8 mouse cellular contexts compared by ENCODE assay signal in the genomic region with DNA sequence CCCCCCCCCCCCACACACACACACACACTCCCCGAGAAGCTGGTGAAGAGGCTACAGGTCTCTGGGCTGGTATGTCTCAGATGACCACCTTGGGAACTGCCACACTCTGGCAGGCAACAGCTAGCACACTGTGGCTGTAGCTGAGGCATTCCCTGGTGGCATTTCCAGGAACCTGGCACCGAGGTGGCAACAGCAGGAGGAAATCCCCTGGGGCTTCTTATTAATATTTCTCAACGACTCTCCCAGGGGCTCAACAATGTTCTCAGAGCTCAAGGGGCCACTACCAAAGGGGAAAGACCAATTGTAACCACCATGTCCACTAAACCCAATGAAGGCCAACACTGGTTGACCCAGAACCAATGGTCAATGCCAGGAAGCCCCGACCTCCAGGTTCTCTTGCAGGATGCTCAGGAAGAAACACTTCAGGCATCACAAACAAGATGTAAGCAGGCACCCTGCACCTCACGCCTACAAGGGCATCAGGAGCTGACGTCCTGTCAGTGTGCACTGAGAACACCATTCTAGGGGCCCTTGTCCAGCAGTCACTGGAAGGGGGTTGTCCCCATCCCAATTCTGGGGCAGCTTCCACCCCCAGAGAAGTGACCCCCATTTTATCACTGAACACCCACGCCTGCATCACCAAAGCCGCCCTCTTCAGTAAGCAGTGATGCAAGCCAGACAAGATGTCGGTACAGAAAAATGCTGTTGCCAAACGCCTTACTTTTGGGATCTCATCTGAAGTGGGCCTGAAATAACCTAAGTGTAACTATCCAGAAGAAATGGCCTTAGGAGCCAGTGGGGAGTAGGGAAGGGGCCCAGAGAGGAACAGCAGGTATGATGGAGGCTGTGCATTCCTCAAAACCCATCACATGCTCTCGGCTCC. TPM values are rescaled to one million over a fixed set of nuclear protein-coding genes. Genes with fewer than 3 reads are reported as not detected.
A peak's percentile ranks its signal among the peaks of the same experiment; 100 is the strongest.
DNase-seq lines count a peak whose midpoint lies in the region; ATAC-seq and TF ChIP-seq lines count a peak whose summit lies in the region.

No protein-coding gene starts in this region.

- H3K4me1 ChIP-seq in heart, embryonic 12.5 days (replicated peaks), result peaks cover 70% of the 10 kb centered on the region
- peaks cover 55% of the 10 kb centered on the region for H3K4me1 ChIP-seq in bone marrow macrophage, adult 2 months (ENCODE audit: control insufficient read depth, insufficient read depth, low read length)
- H3K4me1 ChIP-seq in hindbrain, embryonic 13.5 days (replicated peaks), result peaks cover 69% of the 10 kb centered on the region
- H3K4me1 ChIP-seq in midbrain, embryonic 13.5 days (replicated peaks), result peaks cover 56% of the 10 kb centered on the region

- peak overlapping the region; percentile 53 for H3K4me2 ChIP-seq in heart, embryonic 12.5 days
- peak overlapping the region; percentile 91 for H3K4me2 ChIP-seq in hindbrain, embryonic 13.5 days
- peak overlapping the region; percentile 94; the same call in 1 of the 2 replicates for H3K4me2 ChIP-seq in midbrain, embryonic 13.5 days (replicated peaks)

- ATAC-seq in heart, embryonic 12.5 days (ENCODE audit: insufficient number of reproducible peaks, low FRiP score), result no peak
- no peak for ATAC-seq in hindbrain, embryonic 13.5 days (ENCODE audit: low FRiP score)
- ATAC-seq in midbrain, embryonic 13.5 days, result no peak

- peak overlapping the region; percentile 7; the same call in 1 of the 2 replicates for H3K4me3 ChIP-seq in heart, embryonic 12.5 days
- H3K4me3 ChIP-seq in bone marrow macrophage, adult 2 months (ENCODE audit: insufficient read depth, low read length), result peak overlapping the region; percentile 56
- H3K4me3 ChIP-seq in hindbrain, embryonic 13.5 days, result peak overlapping the region; percentile 8; the same call in 1 of the 2 replicates
- H3K4me3 ChIP-seq in midbrain, embryonic 13.5 days (replicated peaks), result no peak overlapping the region

- 0 out of 2 replicates have a peak, but pooled peaks cover 9% of the 10 kb centered on the region for H3K36me3 ChIP-seq in heart, embryonic 12.5 days
- peaks cover 3% of the 10 kb centered on the region; the same call in 1 of the 2 replicates for H3K36me3 ChIP-seq in hindbrain, embryonic 13.5 days
- no peaks in the 10 kb centered on the region for H3K36me3 ChIP-seq in midbrain, embryonic 13.5 days

- TF ChIP-seq POLR2A in bone marrow macrophage, adult 2 months (IDR thresholded peaks at IDR 0.05; ENCODE audit: borderline replicate concordance, low read depth, low read length), result no peak

- no peaks in the 10 kb centered on the region for H3K27me3 ChIP-seq in heart, embryonic 12.5 days (replicated peaks)
- no peaks in the 10 kb centered on the region for H3K27me3 ChIP-seq in hindbrain, embryonic 13.5 days
- H3K27me3 ChIP-seq in midbrain, embryonic 13.5 days, result no peaks in the 10 kb centered on the region

- 54% methylated on average over 11 of the region's 11 CpGs for WGBS in heart, embryonic 12.5 days
- WGBS in hindbrain, embryonic 13.5 days, result 67% methylated on average over 11 of the region's 11 CpGs
- WGBS in midbrain, embryonic 13.5 days, result 71% methylated on average over 11 of the region's 11 CpGs

- H3K27ac ChIP-seq in heart, embryonic 12.5 days (ENCODE audit: poor library complexity, severe bottlenecking), result peak overlapping the region; percentile 78; the same call in 1 of the 2 replicates
- peak overlapping the region; percentile 97 for H3K27ac ChIP-seq in bone marrow macrophage, adult 2 months (ENCODE audit: insufficient read depth, low read depth, low read length)
- peak overlapping the region; percentile 86 for H3K27ac ChIP-seq in hindbrain, embryonic 13.5 days
- H3K27ac ChIP-seq in midbrain, embryonic 13.5 days, result peak overlapping the region; percentile 76

- no peaks in the 10 kb centered on the region for H3K9me3 ChIP-seq in heart, embryonic 12.5 days (replicated peaks)
- no peaks in the 10 kb centered on the region for H3K9me3 ChIP-seq in hindbrain, embryonic 13.5 days
- H3K9me3 ChIP-seq in midbrain, embryonic 13.5 days, result no peaks in the 10 kb centered on the region

- no peak for DNase-seq in heart, adult 18-20 months
- no peak for DNase-seq in adrenal gland, adult 2 months
- DNase-seq in cerebellum, postnatal 25 days, result no peak
- no peak for DNase-seq in frontal cortex, postnatal 14 days (ENCODE audit: low spot score in 2 of 2)

- H3K9ac ChIP-seq in heart, embryonic 12.5 days, result peak overlapping the region; percentile 53; the same call in 1 of the 2 replicates
- H3K9ac ChIP-seq in hindbrain, embryonic 13.5 days, result peak overlapping the region; percentile 63
- H3K9ac ChIP-seq in midbrain, embryonic 13.5 days (replicated peaks), result peak overlapping the region; percentile 57; the same call in 1 of the 2 replicates

- TF ChIP-seq CTCF in bone marrow macrophage, adult 2 months (IDR thresholded peaks at IDR 0.05; ENCODE audit: low read depth, low read length), result no peak

RNA-seq across cellular contexts. Expression of a gene that starts 4.9 kb away (rescaled TPM):
- polyA plus RNA-seq in heart, embryonic 12.5 days (2016; fragmentation: Nextera tagmentation; extraction: Ambion mirVana), result 12.6 and 15.6 TPM in 2 replicates
- total RNA-seq in heart, adult 18-20 months (2021), result 10 to 100 TPM; 45.9 to 54.9 TPM
- polyA plus RNA-seq in bone marrow macrophage, adult 2 months (2012; ENCODE audit: insufficient read depth, insufficient read length, missing spikeins), result 250 and 278 TPM in 2 replicates
- polyA plus RNA-seq in hindbrain, embryonic 13.5 days (2015; fragmentation: Nextera tagmentation; extraction: Ambion mirVana), result 19.6 and 20.0 TPM in 2 replicates
- 18.0 and 20.9 TPM in 2 replicates for polyA plus RNA-seq in midbrain, embryonic 13.5 days (2015; fragmentation: Nextera tagmentation; extraction: Ambion mirVana)
- total RNA-seq in adrenal gland, adult 2 months (2021), result 10 to 100 TPM; 49.1 to 49.7 TPM
- 60.4 and 62.6 TPM in 2 replicates for polyA plus RNA-seq in adrenal gland, adult 2 months (2012; rRNA removed)

RNA-seq across cellular contexts. Expression of a gene that starts 18.2 kb away (rescaled TPM):
- polyA plus RNA-seq in heart, embryonic 12.5 days (2016; fragmentation: Nextera tagmentation; extraction: Ambion mirVana), result 1.6 and 2.0 TPM in 2 replicates
- total RNA-seq in heart, adult 18-20 months (2021), result 1 to 10 TPM in 1 of 2 experiments, under 1 TPM in 1; 0.92 to 2.1 TPM
- 21.8 TPM in 2 replicates for polyA plus RNA-seq in bone marrow macrophage, adult 2 months (2012; ENCODE audit: insufficient read depth, insufficient read length, missing spikeins)
- polyA plus RNA-seq in hindbrain, embryonic 13.5 days (2015; fragmentation: Nextera tagmentation; extraction: Ambion mirVana), result 29.9 and 33.1 TPM in 2 replicates
- 23.4 and 27.8 TPM in 2 replicates for polyA plus RNA-seq in midbrain, embryonic 13.5 days (2015; fragmentation: Nextera tagmentation; extraction: Ambion mirVana)
- 1 to 10 TPM; 2.5 to 5.7 TPM for total RNA-seq in adrenal gland, adult 2 months (2021)
- 5.4 and 8.3 TPM in 2 replicates for polyA plus RNA-seq in adrenal gland, adult 2 months (2012; rRNA removed)

RNA-seq across cellular contexts. Expression of a gene that starts 32.1 kb away (rescaled TPM):
- polyA plus RNA-seq in heart, embryonic 12.5 days (2016; fragmentation: Nextera tagmentation; extraction: Ambion mirVana), result 4.5 and 4.7 TPM in 2 replicates
- total RNA-seq in heart, adult 18-20 months (2021), result 1 to 10 TPM; 5.6 to 7.4 TPM
- polyA plus RNA-seq in bone marrow macrophage, adult 2 months (2012; ENCODE audit: insufficient read depth, insufficient read length, missing spikeins), result 84.2 and 87.6 TPM in 2 replicates
- polyA plus RNA-seq in hindbrain, embryonic 13.5 days (2015; fragmentation: Nextera tagmentation; extraction: Ambion mirVana), result 10.4 and 10.6 TPM in 2 replicates
- polyA plus RNA-seq in midbrain, embryonic 13.5 days (2015; fragmentation: Nextera tagmentation; extraction: Ambion mirVana), result 6.0 and 8.7 TPM in 2 replicates
- 10 to 100 TPM; 30.9 to 34.4 TPM for total RNA-seq in adrenal gland, adult 2 months (2021)
- polyA plus RNA-seq in adrenal gland, adult 2 months (2012; rRNA removed), result 67.4 and 86.6 TPM in 2 replicates
